Mouse (Mus musculus) left cerebral cortex, adult 8-10 months (tissue): ENCODE measurements around the gene Prr12. TPM values are rescaled to one million over a fixed set of nuclear protein-coding genes. Genes with fewer than 3 reads are reported as not detected.
A peak's percentile ranks its signal among the peaks of the same experiment; 100 is the strongest.

ENCODE experiments used
- DNase-seq, 2 experiments: peaks; one replicate each; pipeline ENCODE4 v3.0.0; 2022; ENCODE audit warnings: low spot score in 2 of 2
- total RNA-seq, 4 experiments: library from RNA; stranded (reverse); gene quantifications; 2 replicates each; pipeline ENCODE4 v1.2.4; 2022

Prr12 gene
- total RNA-seq, 4 experiments from 2014 or later: 68.5 to 73.4 (median 71.5) TPM

GRCm38 (mm10) chr7:45077829-45078228 is 25.1 kb upstream of the Prr12 start:
- no peak for DNase-seq

- no peak for DNase-seq
Observed at GRCm38 (mm10) chr7:45077322-45077721, 24.6 kb upstream of the Prr12 start.

- DNase-seq: no peak
Observed at GRCm38 (mm10) chr7:45076501-45076900, 23.8 kb upstream of the Prr12 start.

GRCm38 (mm10) chr7:45075405-45075804 is 22.7 kb upstream of the Prr12 start:
- no peak for DNase-seq

GRCm38 (mm10) chr7:45073949-45074348 is 21.3 kb upstream of the Prr12 start:
- DNase-seq: no peak

- no peak for DNase-seq
Observed at GRCm38 (mm10) chr7:45073171-45073707, 20.6 kb upstream of the Prr12 start.

- no peak for DNase-seq
Observed at GRCm38 (mm10) chr7:45072230-45072629, 19.5 kb upstream of the Prr12 start.

GRCm38 (mm10) chr7:45069671-45070070 is 17.0 kb upstream of the Prr12 start:
- DNase-seq: no peak

GRCm38 (mm10) chr7:45068000-45068318 is 15.3 kb upstream of the Prr12 start:
- DNase-seq: no peak

- DNase-seq: no peak
Observed at GRCm38 (mm10) chr7:45067190-45067999, 14.7 kb upstream of the Prr12 start.

- peak; percentile 94 to 96 for DNase-seq
Observed at GRCm38 (mm10) chr7:45062239-45062835, 9.7 kb upstream of the Prr12 start, which contains the start of the genes Nosip and Prrg2. TSS of gene Nosip (plus strand) at chr7:45062429. TSS of gene Prrg2 (minus strand) at chr7:45062677.

GRCm38 (mm10) chr7:45061532-45062075 is 8.9 kb upstream of the Prr12 start:
- DNase-seq: no peak

GRCm38 (mm10) chr7:45060632-45061122 is 8.0 kb upstream of the Prr12 start:
- DNase-seq: no peak

- no peak for DNase-seq
Observed at GRCm38 (mm10) chr7:45058607-45059571, 6.2 kb upstream of the Prr12 start.

- DNase-seq: no peak
Observed at GRCm38 (mm10) chr7:45056972-45057348, 4.3 kb upstream of the Prr12 start.

GRCm38 (mm10) chr7:45056329-45056971 is 3.8 kb upstream of the Prr12 start:
- no peak for DNase-seq

GRCm38 (mm10) chr7:45053931-45054510 is 1.3 kb upstream of the Prr12 start:
- peak; percentile 70 to 98 for DNase-seq

- DNase-seq: peak; percentile 58 to 70
Observed at GRCm38 (mm10) chr7:45053117-45053930, 643 bp upstream of the Prr12 start.

GRCm38 (mm10) chr7:45052181-45052861 is 360 bp downstream of the Prr12 start:
- DNase-seq: peak; percentile 46 to 66
